Mouse (Mus musculus) kidney, postnatal 0 days (tissue): ENCODE measurements at regions not wholly inside any gene's neighbourhood (a gene's known extent, or its start where the extent isn't known, plus 50 kb on each side); places are given as distances from the start of the nearest gene placed in this dataset.

Experiments used
- ATAC-seq: fragments of 200-750 bp; cut with Nextera tagmentation; replicated peaks from 2 replicates; pipeline ENCODE4 v1.8.0; 2017; ENCODE audit warnings: low read depth, moderate number of reproducible peaks, moderate TSS enrichment, moderate library complexity; ENCODE audit not compliant: low FRiP score
- DNase-seq: peaks from one replicate; pipeline ENCODE4 v3.0.0-alpha.2; 2016; ENCODE audit warnings: low spot score
- H3K27ac ChIP-seq: fragments of 300-500 bp; sonication (generic); 2 replicates; pipeline ENCODE4 v1.5.1; 2014; ENCODE audit warnings: mild to moderate bottlenecking
- H3K27me3 ChIP-seq: fragments of 300-500 bp; sonication (generic); 2 replicates; pipeline ENCODE4 v1.6.1; 2014; ENCODE audit warnings: low read length, mixed read lengths; ENCODE audit not compliant: insufficient read depth
- H3K36me3 ChIP-seq: fragments of 300-500 bp; sonication (generic); 2 replicates; pipeline ENCODE4 v1.6.1; 2014; ENCODE audit warnings: low read length, mixed read lengths; ENCODE audit not compliant: insufficient read depth
- H3K4me1 ChIP-seq: fragments of 300-500 bp; sonication (generic); replicated peaks from 2 replicates; pipeline ENCODE4 v1.6.1; 2014; ENCODE audit warnings: antibody characterized with exemption, low read length, mixed read lengths; ENCODE audit not compliant: insufficient read depth
- H3K4me2 ChIP-seq: fragments of 300-500 bp; sonication (generic); 2 replicates; pipeline ENCODE4 v1.6.1; 2014; ENCODE audit warnings: mild to moderate bottlenecking, low read length, moderate library complexity, mixed read lengths
- H3K4me3 ChIP-seq: fragments of 300-500 bp; sonication (generic); replicated peaks from 2 replicates; pipeline ENCODE4 v1.5.1; 2014; ENCODE audit warnings: low read depth, low read length
- H3K9ac ChIP-seq: fragments of 300-500 bp; sonication (generic); 2 replicates; pipeline ENCODE4 v1.6.1; 2014; ENCODE audit warnings: low read depth, low read length
- H3K9me3 ChIP-seq: fragments of 300-500 bp; sonication (generic); replicated peaks from 2 replicates; pipeline ENCODE4 v1.6.1; 2016; ENCODE audit warnings: low read length, inconsistent platforms, mixed read lengths
- CTCF ChIP-seq: IDR thresholded peaks from 2 replicates; pipeline ENCODE4 v1.5.1; 2016; ENCODE audit warnings: antibody characterized with exemption, low read depth, mild to moderate bottlenecking, moderate library complexity
- WGBS: fragments of 180-500 bp; shearing (Covaris S2); extraction: QIAGEN DNeasy Blood & Tissue Kit; methylation state at CpG from one replicate; pipeline ENCODE4 v1.1.7; 2014; 5-methylcytosine and 5-hydroxymethylcytosine counted together

DNA sequence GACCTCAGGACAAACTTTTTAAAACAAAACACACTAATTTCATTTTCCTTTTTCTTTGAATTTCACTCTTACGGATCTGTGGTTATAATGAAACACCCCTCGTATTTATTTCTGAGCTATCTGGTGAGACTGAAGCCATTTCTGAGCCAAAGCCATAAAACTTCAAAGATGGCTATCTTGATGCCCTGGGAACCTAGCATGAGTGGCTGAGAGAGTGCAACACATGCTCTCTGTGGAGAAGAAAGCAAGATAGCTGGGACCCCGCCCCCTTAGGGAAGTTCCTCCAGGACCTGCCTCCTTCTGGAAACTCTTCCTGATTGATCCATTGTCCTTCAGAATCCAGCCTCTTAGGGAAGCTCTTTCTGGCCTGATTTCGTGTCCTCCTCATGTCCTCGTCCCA lies 57.6 kb upstream of the Myb start:
- H3K27ac ChIP-seq: no peak overlapping the region
- H3K4me1 ChIP-seq: no peaks in the 10 kb centered on the region
- H3K4me3 ChIP-seq: no peak overlapping the region
- WGBS: 74% methylated on average over 5 of the region's 5 CpGs
- ATAC-seq (no peak), DNase-seq (no peak)
- no peaks in the 10 kb centered on the region for H3K36me3 ChIP-seq
- TF ChIP-seq CTCF: no peak
- no peak overlapping the region for H3K4me2 ChIP-seq
- H3K9me3 ChIP-seq: no peaks in the 10 kb centered on the region
- H3K9ac ChIP-seq: no peak overlapping the region
- H3K27me3 ChIP-seq: no peaks in the 10 kb centered on the region

GRCm38 (mm10) chr10:21220795-21221194 lies 60.0 kb upstream of the Myb start:
- TF ChIP-seq CTCF: no peak

DNA sequence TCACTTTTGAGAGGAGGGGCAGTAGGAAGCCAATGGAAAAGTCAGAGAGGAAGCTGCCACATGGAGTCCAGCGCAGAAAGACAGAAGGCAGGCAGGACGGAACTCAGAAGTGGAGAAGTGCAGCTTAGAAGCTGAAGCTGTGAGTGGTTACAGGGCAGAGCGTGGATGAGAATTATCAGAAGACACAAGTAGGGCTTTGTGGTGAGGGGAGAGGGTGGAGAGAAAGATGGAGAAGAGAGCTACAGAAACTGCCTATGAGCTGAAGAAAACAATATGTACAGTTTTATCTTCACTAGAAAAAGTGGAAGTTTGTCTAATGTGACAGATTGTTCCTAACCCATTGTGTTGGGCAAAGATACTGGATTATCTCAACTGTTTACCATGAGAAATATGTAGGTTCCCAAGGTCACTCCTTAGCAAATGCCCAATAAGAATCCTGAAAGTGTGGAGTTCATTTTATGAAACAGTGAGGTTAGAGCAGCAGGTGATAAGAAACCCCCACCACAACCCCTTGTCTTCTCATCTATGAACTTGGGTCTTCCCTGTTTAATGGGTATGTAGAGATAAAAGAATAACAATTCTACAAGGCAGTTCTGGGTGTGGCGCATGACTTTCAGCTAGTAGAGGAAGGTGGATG lies 60.6 kb upstream of the Myb start:
- 91% methylated on average over 4 of the region's 4 CpGs for WGBS
- Histone ChIP-seq H3K27me3 (no peaks in the 10 kb centered on the region), H3K27ac (no peak overlapping the region), H3K4me1 (no peaks in the 10 kb centered on the region), H3K9me3 (no peaks in the 10 kb centered on the region), H3K9ac (no peak overlapping the region), H3K4me3 (no peak overlapping the region), H3K4me2 (no peak overlapping the region), H3K36me3 (no peaks in the 10 kb centered on the region)
- DNase-seq: no peak
- no peak for ATAC-seq
- no peak for TF ChIP-seq CTCF

More at GRCm38 (mm10) chr10:21220795-21221194, 60.0 kb upstream of the Myb start:
- H3K4me1 ChIP-seq: no peaks in the 10 kb centered on the region
- ATAC-seq (no peak), DNase-seq (no peak)
- H3K27me3 ChIP-seq: no peaks in the 10 kb centered on the region
- H3K9ac ChIP-seq: no peak overlapping the region
- no peaks in the 10 kb centered on the region for H3K9me3 ChIP-seq
- no peak overlapping the region for H3K27ac ChIP-seq
- no peaks in the 10 kb centered on the region for H3K36me3 ChIP-seq
- H3K4me2 ChIP-seq: no peak overlapping the region
- no peak overlapping the region for H3K4me3 ChIP-seq
- WGBS: 96% methylated on average over 3 of the region's 3 CpGs

GRCm38 (mm10) chr10:21222104-21223034 lies 61.6 kb upstream of the Myb start:
- no peak for TF ChIP-seq CTCF

DNA sequence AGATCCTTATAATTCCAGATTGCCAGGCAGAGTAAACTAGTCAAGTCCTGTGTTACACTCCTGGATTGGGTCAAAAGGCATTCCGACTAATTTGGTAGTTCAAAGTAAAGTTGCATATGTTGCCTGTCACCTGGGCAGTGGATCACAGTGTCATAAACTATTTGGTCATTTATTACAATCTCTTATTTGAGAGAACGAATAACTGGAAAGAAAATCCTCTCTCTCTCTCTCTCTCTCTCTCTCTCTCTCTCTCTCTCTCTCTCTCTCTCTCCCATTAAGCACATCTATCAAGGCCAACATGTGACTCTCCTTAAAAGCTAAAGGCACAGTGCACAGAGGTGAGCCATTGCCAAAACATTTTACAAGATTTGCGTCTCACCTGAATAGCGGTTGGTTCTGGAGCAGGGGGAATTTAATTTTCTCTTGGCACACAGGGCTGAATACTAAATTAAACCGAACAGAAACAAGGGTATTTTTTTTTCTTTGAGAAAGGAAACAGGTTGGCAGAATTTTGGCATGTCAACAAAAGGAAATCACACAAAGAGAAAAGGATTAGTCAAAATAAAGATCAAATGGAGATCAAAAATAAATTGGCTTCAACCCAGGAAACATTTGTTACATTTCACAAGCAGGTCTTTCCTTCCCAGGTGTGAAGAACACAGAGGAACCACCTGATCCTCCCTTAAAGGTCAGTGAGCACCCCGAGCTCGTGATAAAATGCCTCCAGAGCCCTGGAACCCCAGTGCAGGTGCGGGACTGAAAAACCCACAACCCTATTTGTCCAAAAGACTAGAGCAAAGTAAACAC lies 62.5 kb upstream of the Myb start:
- DNase-seq (no peak), ATAC-seq (no peak)
- H3K4me2 ChIP-seq: no peak overlapping the region
- TF ChIP-seq CTCF: no peak
- H3K4me3 ChIP-seq: no peak overlapping the region
- H3K27me3 ChIP-seq: no peaks in the 10 kb centered on the region
- no peaks in the 10 kb centered on the region for H3K36me3 ChIP-seq
- WGBS: 52% methylated on average over 8 of the region's 8 CpGs
- no peaks in the 10 kb centered on the region for H3K4me1 ChIP-seq
- H3K9ac ChIP-seq: no peak overlapping the region
- no peak overlapping the region for H3K27ac ChIP-seq
- H3K9me3 ChIP-seq: no peaks in the 10 kb centered on the region

More at GRCm38 (mm10) chr10:21222104-21223034, 61.6 kb upstream of the Myb start:
- no peak overlapping the region for H3K9ac ChIP-seq
- no peak for ATAC-seq
- no peak for DNase-seq
- H3K36me3 ChIP-seq: no peaks in the 10 kb centered on the region
- no peak overlapping the region for H3K27ac ChIP-seq
- no peaks in the 10 kb centered on the region for H3K27me3 ChIP-seq
- WGBS: 63% methylated on average over 9 of the region's 9 CpGs
- H3K4me1 ChIP-seq: no peaks in the 10 kb centered on the region
- no peak overlapping the region for H3K4me3 ChIP-seq
- no peaks in the 10 kb centered on the region for H3K9me3 ChIP-seq
- no peak overlapping the region for H3K4me2 ChIP-seq

DNA sequence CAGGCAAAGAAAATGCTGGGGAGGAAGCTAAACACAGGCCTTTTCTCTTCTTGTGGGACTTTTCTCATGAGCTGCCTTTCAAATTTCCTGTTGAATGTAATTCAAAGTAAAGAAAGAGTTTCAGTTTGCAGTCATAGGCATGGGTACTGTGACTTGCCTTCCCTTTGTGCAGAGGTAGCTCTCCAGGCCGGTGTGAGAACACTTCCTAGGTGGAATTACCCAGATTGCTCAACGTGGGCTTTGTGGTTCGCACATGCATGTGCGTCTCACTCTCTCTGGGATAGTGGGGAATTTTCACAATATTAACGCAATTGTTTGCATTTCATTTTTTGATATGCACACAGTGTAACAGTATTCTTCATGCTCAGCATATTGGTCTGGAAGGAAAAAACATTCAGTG lies 63.4 kb upstream of the Myb start:
- H3K27me3 ChIP-seq: no peaks in the 10 kb centered on the region
- H3K9me3 ChIP-seq: no peaks in the 10 kb centered on the region
- H3K27ac ChIP-seq: no peak overlapping the region
- H3K9ac ChIP-seq: no peak overlapping the region
- H3K4me2 ChIP-seq: no peak overlapping the region
- no peaks in the 10 kb centered on the region for H3K36me3 ChIP-seq
- TF ChIP-seq CTCF: no peak
- no peak overlapping the region for H3K4me3 ChIP-seq
- 91% methylated on average over 5 of the region's 5 CpGs for WGBS
- DNase-seq: no peak
- no peak for ATAC-seq
- no peaks in the 10 kb centered on the region for H3K4me1 ChIP-seq
